Mouse (Mus musculus) brain, embryonic 18.5 days (tissue): ENCODE measurements around the gene Abr.

Experiments used
- DNase-seq: peaks from one replicate; pipeline ENCODE4 v3.0.0-alpha.2; 2012; ENCODE audit warnings: low read depth, low spot score

Gene Abr

DNA sequence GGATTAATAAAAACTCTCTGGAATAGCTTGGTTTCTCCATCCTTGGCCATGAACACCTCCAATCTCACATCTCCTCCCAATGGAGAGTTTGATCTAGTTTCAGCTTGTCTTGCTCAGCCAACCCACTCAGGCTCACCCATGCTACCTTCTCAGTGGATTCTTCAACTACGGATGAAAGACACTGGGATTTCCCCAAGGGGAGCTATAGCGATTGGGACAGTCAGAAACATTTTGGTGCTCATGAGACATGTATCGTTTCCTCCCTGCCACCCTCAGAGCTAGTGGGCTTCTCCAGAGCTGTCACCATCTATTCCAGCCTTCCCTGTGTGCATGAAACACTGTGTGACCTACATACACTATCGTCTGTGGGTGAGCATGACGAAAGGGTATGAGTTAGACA is 160.4 kb downstream of the Abr start:
- no peak for DNase-seq

DNA sequence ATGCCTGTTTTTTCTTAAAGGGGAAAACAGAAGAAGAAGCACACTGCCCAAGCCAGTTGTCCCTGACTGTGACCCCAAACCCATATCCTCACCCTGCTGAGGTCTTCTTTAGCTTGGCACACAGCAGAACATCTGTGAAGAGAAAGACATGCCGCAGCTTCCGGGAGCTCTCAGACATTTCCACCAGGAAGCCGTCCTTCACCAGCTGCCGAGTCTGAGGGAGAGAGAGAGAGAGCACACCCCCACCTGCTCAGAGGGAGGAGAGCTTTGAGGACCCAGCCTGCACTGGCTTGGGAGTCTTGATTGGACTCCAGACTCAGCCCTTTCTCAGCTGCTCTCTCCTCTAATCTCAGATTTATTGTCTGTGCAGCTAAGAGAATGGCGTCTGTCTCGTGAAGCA is 160.9 kb downstream of the Abr start:
- no peak for DNase-seq

GRCm38 (mm10) chr11:76459489-76459888 is 162.6 kb downstream of the Abr start:
- DNase-seq, result no peak

GRCm38 (mm10) chr11:76458730-76459129 is 163.4 kb downstream of the Abr start:
- DNase-seq, result no peak

DNA sequence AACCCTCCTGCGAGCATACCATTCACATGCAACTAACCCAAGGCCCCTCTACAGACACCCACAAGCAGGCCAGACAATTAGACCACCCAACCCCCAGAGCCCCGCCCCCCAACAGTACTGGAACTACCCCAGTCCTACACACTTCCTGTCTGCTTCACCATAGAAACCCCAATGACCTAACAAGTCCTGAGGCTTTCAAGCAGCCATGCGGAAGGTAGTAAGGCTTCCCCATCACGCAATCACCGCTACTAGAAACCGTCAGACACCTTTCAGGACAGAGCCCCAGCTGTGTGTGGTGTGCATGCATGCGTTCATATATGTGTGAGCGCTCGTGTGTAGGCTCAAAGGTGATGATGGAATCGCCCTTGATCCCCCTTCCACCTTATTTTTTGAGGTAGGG is 165.2 kb downstream of the Abr start:
- no peak for DNase-seq

DNA sequence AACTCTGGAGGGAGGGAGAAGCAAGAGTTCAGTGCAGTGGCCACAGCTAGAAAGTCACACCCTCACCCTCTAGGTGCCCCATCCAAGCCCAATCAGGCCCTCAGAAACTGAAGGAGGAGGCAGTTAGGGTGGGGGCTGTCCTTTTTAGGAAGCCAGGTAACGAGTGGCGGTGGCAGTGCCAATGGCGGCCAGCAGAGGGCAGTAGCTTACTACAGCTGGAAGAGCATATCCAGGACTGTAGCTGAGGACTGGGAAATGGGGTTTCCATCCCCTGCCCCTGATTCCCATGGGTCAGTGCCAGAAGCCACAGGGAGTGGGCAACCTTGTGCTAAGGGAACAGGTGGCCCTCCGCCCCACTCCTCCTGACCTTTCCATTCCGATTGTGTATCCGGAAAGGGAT is 165.9 kb downstream of the Abr start:
- DNase-seq, result no peak

DNA sequence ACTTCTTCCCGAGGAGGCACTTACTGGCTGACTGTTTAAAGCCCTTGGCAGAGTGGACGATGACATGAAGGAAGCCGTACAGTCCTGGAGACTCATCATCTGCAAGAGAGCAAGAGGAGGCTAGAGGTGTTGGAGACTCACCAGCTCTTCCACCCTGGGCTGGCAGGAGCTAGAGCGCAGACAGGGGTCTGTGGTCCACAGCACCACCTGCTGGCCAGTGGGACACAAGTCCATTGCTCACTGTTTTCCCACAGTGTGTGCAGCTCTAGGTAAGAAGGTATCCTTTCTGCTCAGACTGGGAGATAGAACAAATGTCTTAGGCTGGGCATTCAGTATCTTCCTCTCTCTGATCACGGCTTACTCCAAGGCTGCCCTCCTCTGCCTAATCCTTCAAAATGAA is 167.6 kb downstream of the Abr start:
- no peak for DNase-seq

DNA sequence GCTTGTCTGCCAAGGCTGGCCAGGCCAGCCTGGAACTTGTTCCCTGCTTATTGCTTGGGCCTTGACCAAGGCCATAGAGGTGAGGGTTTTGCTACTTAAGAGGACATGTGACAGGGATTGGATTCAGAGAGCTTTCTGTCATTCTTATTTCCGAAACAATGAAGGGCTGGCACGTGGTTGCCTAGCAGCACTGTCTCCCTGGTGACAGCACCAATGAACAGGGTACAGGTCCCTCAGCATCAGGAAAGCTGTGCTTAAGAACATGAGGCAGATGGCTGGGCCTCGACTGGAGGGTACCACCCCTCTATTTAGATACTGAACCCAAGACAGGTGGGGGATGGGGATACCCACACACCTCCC is 171.9 kb downstream of the Abr start:
- DNase-seq, result no peak

GRCm38 (mm10) chr11:76449520-76450201 is 172.5 kb downstream of the Abr start:
- no peak for DNase-seq

GRCm38 (mm10) chr11:76446251-76446650 is 175.9 kb downstream of the Abr start:
- DNase-seq, result no peak

DNA sequence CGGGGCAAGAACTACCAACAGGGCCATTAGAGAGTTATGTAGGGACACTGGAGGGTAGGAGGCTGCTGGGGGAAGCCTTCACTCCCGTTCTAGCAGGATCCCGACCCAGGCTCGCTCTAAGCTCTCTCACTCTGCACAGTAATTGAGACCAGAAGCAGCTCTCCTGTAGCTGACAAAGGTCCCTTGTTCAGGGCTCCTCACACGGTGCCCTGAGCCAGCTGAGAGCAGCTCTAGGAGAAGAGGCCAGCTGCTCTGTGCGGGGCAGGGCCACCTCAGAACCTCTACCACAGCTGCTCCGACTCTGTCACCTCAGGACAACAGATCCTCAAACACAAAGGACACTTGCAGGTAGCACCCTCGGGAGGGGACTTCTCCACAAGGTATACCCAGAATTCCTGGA is 176.7 kb downstream of the Abr start:
- no peak for DNase-seq

- no peak for DNase-seq
Observed at GRCm38 (mm10) chr11:76439666-76440065, 182.4 kb downstream of the Abr start.

DNA sequence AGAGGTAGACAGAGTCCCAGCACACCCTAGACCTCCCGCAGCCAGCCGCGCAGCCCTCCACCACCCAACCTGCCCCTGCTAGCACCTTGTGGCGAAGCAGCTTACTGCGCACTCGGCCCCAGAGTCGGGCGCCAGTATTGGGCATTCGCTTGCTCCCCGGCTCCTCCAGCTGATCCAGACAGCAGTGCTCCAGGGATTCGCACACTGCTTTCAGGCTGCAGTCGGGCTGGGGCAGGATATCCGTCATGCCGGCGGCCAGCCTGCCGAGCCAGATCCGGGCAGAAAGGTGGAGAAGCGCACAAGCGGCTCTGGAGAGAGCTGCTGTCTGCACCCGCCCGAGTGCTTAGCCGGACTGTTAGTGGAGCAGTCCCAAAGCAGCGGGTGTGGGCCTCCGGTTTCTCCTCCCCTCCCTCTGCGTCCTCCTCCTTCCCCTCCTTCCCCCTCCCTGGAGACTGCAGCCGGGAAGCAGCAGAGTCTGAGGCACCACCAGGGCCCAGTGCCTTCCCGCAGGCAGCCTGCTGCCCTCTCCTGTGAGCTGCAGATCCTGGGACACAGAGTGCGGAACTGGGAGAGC is 185.2 kb downstream of the Abr start:
- no peak for DNase-seq

DNA sequence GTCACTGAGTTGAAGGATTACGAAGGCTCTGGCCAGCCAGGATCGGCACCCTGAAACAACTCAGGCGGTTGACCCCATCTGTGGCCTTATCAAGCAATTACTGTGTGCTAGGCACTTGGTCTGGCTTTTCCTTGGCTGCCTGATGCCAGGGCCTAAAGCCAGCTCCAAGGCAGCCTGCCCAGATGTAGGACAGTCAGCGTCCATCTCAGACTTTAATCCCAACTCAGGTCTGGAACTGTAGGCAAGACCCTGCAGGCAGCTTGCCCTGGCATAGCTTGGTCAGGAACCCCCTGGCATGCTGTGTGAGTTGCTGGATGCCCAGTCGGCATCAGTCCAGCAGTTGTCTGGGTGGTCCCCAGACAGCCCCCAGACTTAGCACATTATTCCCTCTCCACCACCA is 186.1 kb downstream of the Abr start:
- DNase-seq, result no peak

DNA sequence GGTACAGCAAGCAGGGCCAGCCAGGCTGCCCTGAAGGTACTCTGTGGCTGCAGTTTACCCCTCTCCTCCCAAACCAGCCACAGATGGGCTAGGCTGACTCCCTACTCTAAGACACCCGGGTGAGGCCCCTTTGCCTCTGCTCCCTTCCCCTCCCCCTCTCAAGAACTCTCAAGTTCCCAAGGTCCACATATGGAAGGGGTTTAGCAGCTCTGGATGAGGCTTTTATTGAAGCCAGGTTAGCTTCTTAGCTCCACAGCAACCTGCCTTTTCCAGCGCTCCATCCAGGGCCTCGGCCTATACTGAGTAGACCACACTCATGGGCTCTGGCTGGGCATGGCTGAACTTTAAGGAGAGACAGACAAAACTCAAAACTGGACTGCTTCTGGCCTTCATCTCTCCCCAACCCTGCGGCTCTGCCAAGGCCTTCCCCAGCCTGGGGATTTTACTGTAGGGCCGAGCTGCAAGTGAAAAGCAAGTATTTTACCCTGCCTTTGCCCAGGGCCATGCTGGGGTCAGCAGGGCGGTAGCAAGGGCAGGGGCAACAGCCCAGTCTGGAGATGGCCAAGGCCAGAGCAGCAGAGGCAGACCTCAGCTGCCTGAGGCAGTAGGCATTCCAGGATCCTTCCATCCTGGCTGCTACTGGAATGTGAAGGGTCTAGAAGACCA is 192.0 kb downstream of the Abr start:
- DNase-seq, result no peak

- no peak for DNase-seq
Observed at GRCm38 (mm10) chr11:76429556-76429955, 192.6 kb downstream of the Abr start.

GRCm38 (mm10) chr11:76429046-76429445 is 193.1 kb downstream of the Abr start:
- DNase-seq, result no peak

DNA sequence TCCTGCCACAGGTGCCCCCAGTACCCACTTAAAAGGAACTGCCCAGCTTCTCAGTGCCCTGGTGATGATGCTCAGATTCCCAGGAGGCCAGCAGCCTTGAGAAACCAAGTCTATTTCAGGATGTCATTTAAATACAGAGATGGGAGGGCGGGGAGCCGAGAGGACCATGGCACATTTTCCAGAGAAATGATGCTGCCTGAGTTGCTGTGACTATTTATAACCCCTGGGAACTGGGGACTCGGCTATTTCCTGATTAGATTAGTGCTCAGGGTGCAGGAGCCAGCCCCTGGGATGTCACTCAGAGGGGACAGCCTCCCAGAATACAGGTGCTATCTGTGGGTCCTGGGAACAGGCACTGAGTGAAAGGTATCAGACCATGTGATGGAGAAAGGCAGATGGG is 194.3 kb downstream of the Abr start:
- no peak for DNase-seq

DNA sequence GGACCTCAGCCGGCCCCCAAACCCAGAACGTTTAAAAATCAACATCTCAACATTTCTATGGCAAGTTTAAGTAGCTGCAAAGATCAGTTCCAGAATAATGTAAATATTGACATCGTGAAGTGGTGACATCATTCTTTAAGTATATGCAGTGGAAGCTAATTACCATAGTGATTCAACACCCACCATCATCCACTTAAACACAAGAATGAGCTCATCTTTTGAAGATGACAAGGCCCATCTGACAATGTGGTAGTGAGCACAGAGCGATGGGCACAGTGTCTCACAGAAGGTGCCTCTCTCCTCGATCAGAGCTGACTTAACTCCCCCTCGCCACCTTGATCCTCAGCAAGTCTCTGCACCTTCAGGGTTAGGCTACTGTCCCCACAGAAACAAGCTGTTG is 196.4 kb downstream of the Abr start:
- DNase-seq, result no peak

GRCm38 (mm10) chr11:76420896-76421295 is 201.2 kb downstream of the Abr start:
- DNase-seq, result no peak

DNA sequence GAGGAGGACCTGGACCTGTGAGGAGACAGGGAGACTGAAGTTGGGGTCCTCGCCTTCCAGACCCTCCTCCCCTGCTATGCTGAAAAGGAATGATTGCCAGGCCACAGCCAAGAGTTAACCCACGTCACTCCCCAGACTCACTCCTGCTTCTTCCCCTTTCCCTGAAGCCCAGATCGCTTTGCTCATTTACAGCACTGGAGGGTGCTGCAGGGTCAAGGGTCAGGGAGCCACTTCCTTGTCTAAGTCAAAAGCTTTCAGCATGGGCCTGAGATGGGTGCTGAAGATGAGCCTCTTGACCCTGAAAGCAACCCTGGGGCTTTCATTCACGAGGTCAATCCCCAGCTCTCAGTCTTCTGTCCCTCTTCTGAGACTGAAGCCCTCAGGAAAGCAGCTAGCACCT is 202.9 kb downstream of the Abr start:
- DNase-seq, result no peak

DNA sequence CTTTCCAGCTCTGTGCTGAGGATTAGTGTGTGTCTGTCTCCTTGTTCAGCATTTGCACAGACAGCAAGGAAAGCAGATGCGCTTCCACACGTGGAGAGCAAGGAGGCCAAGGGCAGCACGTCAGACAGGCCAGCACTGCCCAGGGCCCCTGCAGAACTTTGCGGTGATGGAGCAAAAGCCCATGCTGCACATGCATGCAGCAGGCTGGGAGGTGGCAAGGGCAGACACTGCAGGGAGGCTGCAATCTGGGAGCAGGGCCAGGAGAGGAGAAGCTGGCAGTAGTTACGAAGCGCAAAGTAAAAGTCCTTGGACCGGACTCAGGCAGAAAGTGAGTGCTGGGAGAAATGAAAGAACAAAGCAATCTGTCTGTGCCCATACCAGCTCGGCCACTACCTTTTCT is 203.7 kb downstream of the Abr start:
- no peak for DNase-seq

DNA sequence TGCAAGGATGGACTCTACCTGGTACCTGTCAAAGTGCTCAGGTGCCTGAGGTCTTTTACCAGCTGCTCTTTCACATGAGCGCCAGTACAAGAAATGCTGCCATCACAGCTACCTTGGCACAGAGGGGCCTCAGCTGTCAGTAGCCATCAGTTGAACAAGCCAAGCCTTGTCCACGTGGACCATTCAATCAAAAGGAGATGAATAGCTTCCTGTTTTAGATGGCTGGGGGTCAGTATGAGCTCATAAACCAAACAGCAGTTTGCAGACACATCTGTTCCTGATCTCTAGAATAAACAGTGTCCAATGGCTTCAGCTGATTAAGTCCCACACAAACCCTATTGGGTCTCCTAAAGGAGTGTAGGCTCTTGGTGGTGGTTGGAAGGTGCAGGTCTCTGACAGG is 206.1 kb downstream of the Abr start:
- DNase-seq, result no peak
